8 mouse cellular contexts compared by ENCODE assay signal in the genomic region with DNA sequence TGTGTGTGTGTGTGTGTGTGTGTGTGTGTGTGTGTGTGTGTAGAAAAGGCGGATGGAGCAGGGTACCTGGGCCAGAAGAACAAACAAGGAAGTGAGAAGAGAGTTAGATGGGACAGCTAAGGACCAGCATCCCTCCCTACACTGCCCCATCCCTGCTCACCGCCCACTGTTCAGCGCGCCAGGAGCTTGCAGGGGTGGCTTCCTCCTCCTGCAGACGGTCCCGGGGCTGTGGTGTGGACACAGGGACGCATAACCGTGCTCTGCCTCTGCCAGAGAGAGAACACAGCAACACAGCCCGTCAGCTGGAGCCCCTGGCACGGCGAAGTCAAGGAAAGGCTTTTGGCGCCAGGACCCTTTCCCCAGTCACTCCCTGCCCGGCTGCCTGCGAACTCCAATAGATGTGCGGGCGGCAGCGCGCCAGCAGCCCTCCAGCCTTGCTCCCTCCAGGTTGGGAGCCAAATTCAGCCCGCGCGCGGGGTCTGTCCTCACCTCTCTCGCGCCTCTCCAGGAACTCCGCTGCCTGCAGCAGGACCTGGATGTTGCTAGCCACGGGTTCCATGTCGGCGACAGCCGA. TPM values are rescaled to one million over a fixed set of nuclear protein-coding genes. Genes with fewer than 3 reads are reported as not detected.
A peak's percentile ranks its signal among the peaks of the same experiment; 100 is the strongest.
DNase-seq lines count a peak whose midpoint lies in the region; ATAC-seq and TF ChIP-seq lines count a peak whose summit lies in the region.

No protein-coding gene starts in this region.

- H3K27me3 ChIP-seq in heart, embryonic 12.5 days (replicated peaks), result no peaks in the 10 kb centered on the region
- no peaks in the 10 kb centered on the region for H3K27me3 ChIP-seq in CH12.LX (replicated peaks)
- H3K27me3 ChIP-seq in lung, postnatal 0 days (replicated peaks; ENCODE audit: insufficient read depth, low read length), result no peaks in the 10 kb centered on the region
- no peaks in the 10 kb centered on the region for H3K27me3 ChIP-seq in stomach, embryonic 14.5 days (ENCODE audit: control insufficient read depth, insufficient read depth, low read length)

- no peak for DNase-seq in heart, postnatal 25 days (ENCODE audit: low spot score)
- no peak for DNase-seq in CH12.LX (ENCODE audit: extremely low read depth)
- DNase-seq in cerebellum, postnatal 4 days (ENCODE audit: low spot score in 2 of 2), result peak; percentile 52 to 78
- peak; percentile 63 for DNase-seq in heart, postnatal 4 days
- DNase-seq in lung, postnatal 0 days (ENCODE audit: low spot score), result no peak
- DNase-seq in left cerebral cortex, adult 8-10 months (ENCODE audit: low spot score in 2 of 2), result no peak

- dilution Hi-C loops in CH12.LX (cut with MboI; ENCODE audit: extremely low pct_ligation_motif_present, extremely low pct_unique_long_range_greater_than_20kb, low sequenced_read_pairs), result no loop called here

- no peak for TF ChIP-seq CTCF in CH12.LX (conservative IDR thresholded peaks at IDR 0.05 in 1 of 2, IDR thresholded peaks at IDR 0.05 in 1 of 2; ENCODE audit: low read depth in 2 of 2, low read length in 2 of 2)
- TF ChIP-seq CTCF in lung, postnatal 0 days (IDR thresholded peaks at IDR 0.05), result no peak

- no peak for TF ChIP-seq EP300 in CH12.LX (IDR thresholded peaks at IDR 0.05; ENCODE audit: low read length)
- no peak for TF ChIP-seq EP300 in lung, postnatal 0 days (IDR thresholded peaks at IDR 0.05)

- peak overlapping the region; percentile 70 for H3K9ac ChIP-seq in heart, embryonic 12.5 days
- H3K9ac ChIP-seq in CH12.LX (ENCODE audit: insufficient read depth, low read depth), result peak overlapping the region; percentile 33
- H3K9ac ChIP-seq in lung, postnatal 0 days (replicated peaks; ENCODE audit: low read depth), result no peak overlapping the region; the same call in 1 of the 2 replicates
- H3K9ac ChIP-seq in stomach, embryonic 14.5 days (replicated peaks; ENCODE audit: low read depth, low read length), result peak overlapping the region; percentile 61

- H3K4me3 ChIP-seq in heart, embryonic 12.5 days, result peak overlapping the region; percentile 62
- H3K4me3 ChIP-seq in CH12.LX (replicated peaks in 1 of 3; ENCODE audit: low read depth in 2 of 3, low read length in 2 of 3, poor library complexity in 1 of 3), result peak overlapping the region; percentile 61 to 71 (median 63)
- H3K4me3 ChIP-seq in lung, postnatal 0 days (ENCODE audit: low read depth, low read length), result peak overlapping the region; percentile 67
- H3K4me3 ChIP-seq in stomach, embryonic 14.5 days (ENCODE audit: low read depth, low read length), result peak overlapping the region; percentile 64

- peaks cover 22% of the 10 kb centered on the region for H3K36me3 ChIP-seq in heart, embryonic 12.5 days
- H3K36me3 ChIP-seq in CH12.LX (replicated peaks in 1 of 2; ENCODE audit: control insufficient read depth in 1 of 2, insufficient read depth in 1 of 2, low read length in 1 of 2), result peaks cover 20 to 22% of the 10 kb centered on the region in 2 experiments
- H3K36me3 ChIP-seq in lung, postnatal 0 days (ENCODE audit: insufficient read depth, low read length), result 0 out of 2 replicates have a peak, but pooled peaks cover 10% of the 10 kb centered on the region
- peaks cover 18% of the 10 kb centered on the region for H3K36me3 ChIP-seq in stomach, embryonic 14.5 days (ENCODE audit: control insufficient read depth, insufficient read depth, low read length)

- TF ChIP-seq RAD21 in CH12.LX (IDR thresholded peaks at IDR 0.05; ENCODE audit: low read depth, low read length), result no peak

- peaks cover 40% of the 10 kb centered on the region for H3K4me1 ChIP-seq in heart, embryonic 12.5 days (replicated peaks)
- peaks cover 25 to 34% of the 10 kb centered on the region in 2 experiments for H3K4me1 ChIP-seq in CH12.LX (ENCODE audit: control insufficient read depth in 1 of 2, insufficient read depth in 2 of 2)
- H3K4me1 ChIP-seq in lung, postnatal 0 days (ENCODE audit: insufficient read depth, low read depth, low read length), result peaks cover 8% of the 10 kb centered on the region; the same call in 1 of the 2 replicates
- H3K4me1 ChIP-seq in stomach, embryonic 14.5 days (ENCODE audit: control insufficient read depth, insufficient read depth, low read length), result peaks cover 28% of the 10 kb centered on the region

- WGBS in heart, embryonic 12.5 days, result under 1% methylated on average over 27 of the region's 29 CpGs
- 0% methylated on average over 26 of the region's 29 CpGs for WGBS in lung, postnatal 0 days
- under 1% methylated on average over 28 of the region's 29 CpGs for WGBS in stomach, embryonic 14.5 days

- no peaks in the 10 kb centered on the region; the same call in 1 of the 2 replicates for H3K79me2 ChIP-seq in CH12.LX (replicated peaks; ENCODE audit: control insufficient read depth, extremely low read depth, insufficient read depth, poor library complexity, severe bottlenecking)

- TF ChIP-seq POLR2A in CH12.LX (IDR thresholded peaks at IDR 0.05; ENCODE audit: low read depth, low read length), result no peak

- peak overlapping the region; percentile 89 for H3K4me2 ChIP-seq in heart, embryonic 12.5 days
- H3K4me2 ChIP-seq in CH12.LX (ENCODE audit: insufficient read depth, low read depth, poor library complexity, severe bottlenecking), result peak overlapping the region; percentile 55
- H3K4me2 ChIP-seq in lung, postnatal 0 days (replicated peaks; ENCODE audit: low read depth, low read length), result peak overlapping the region; percentile 92
- H3K4me2 ChIP-seq in stomach, embryonic 14.5 days (replicated peaks; ENCODE audit: low read depth, low read length), result peak overlapping the region; percentile 87

- no peaks in the 10 kb centered on the region for H3K9me3 ChIP-seq in heart, embryonic 12.5 days (replicated peaks)
- H3K9me3 ChIP-seq in CH12.LX (replicated peaks; ENCODE audit: low read length), result no peaks in the 10 kb centered on the region
- no peaks in the 10 kb centered on the region for H3K9me3 ChIP-seq in lung, postnatal 0 days (ENCODE audit: low read length)
- H3K9me3 ChIP-seq in stomach, embryonic 14.5 days (ENCODE audit: control insufficient read depth, low read depth, low read length), result no peaks in the 10 kb centered on the region

- peak; percentile 37; the same call in 1 of the 2 replicates for ATAC-seq in heart, embryonic 12.5 days (ENCODE audit: insufficient number of reproducible peaks, low FRiP score)
- peak; percentile 10; the same call in 1 of the 2 replicates for ATAC-seq in lung, postnatal 0 days
- ATAC-seq in stomach, embryonic 14.5 days (ENCODE audit: insufficient number of reproducible peaks, insufficient read depth, low FRiP score, low read depth), result peak; percentile 19; the same call in 1 of the 2 replicates

- H3K27ac ChIP-seq in heart, embryonic 12.5 days (ENCODE audit: poor library complexity, severe bottlenecking), result peak overlapping the region; percentile 53; the same call in 1 of the 2 replicates
- no peak overlapping the region for H3K27ac ChIP-seq in CH12.LX (ENCODE audit: insufficient read depth, low read depth)
- H3K27ac ChIP-seq in lung, postnatal 0 days (ENCODE audit: low read length), result no peak overlapping the region
- peak overlapping the region; percentile 58; the same call in 1 of the 2 replicates for H3K27ac ChIP-seq in stomach, embryonic 14.5 days (ENCODE audit: low read length)

- intact Hi-C loops in heart, postnatal 25 days (cut with DNase I), result no loop called here

- in situ Hi-C loops in CH12.LX (cut with MboI; ENCODE audit: low pct_ligation_motif_present, low pct_unique_long_range_greater_than_20kb, low sequenced_read_pairs), result no loop called here

RNA-seq across cellular contexts. Expression of a gene that starts 0.4 kb away (rescaled TPM):
- 14.7 and 15.2 TPM in 2 replicates for polyA plus RNA-seq in heart, embryonic 12.5 days (2016; fragmentation: Nextera tagmentation; extraction: Ambion mirVana)
- under 1 TPM; 0.36 to 0.65 TPM for total RNA-seq in heart, postnatal 25 days (2021)
- total RNA-seq in CH12.LX (2012; rRNA removed) (7.3 and 10.0 TPM in 2 replicates), CH12.LX (2014; rRNA removed) (4.1 and 7.0 TPM in 2 replicates)
- 6.9 and 13.5 TPM in 2 replicates for polyA plus RNA-seq in CH12.LX (2012; ENCODE audit: insufficient read length, low read depth)
- total RNA-seq in heart, postnatal 4 days (2021), result 10 to 100 TPM; 18.3 to 20.6 TPM
- 3.1 and 5.0 TPM in 2 replicates for polyA plus RNA-seq in lung, postnatal 0 days (2015; fragmentation: Nextera tagmentation; extraction: Ambion mirVana)
- polyA plus RNA-seq in stomach, embryonic 14.5 days (2014; fragmentation: Nextera tagmentation; extraction: Ambion mirVana), result 33.5 and 40.7 TPM in 2 replicates
- 1 to 10 TPM in 2 of 4 experiments, under 1 TPM in 2; 0.65 to 1.6 (median 0.97) TPM for total RNA-seq in left cerebral cortex, adult 8-10 months (2022)

RNA-seq across cellular contexts. Expression of a gene that starts 7.5 kb away (rescaled TPM):
- polyA plus RNA-seq in heart, embryonic 12.5 days (2016; fragmentation: Nextera tagmentation; extraction: Ambion mirVana), result 62.0 and 62.3 TPM in 2 replicates
- total RNA-seq in heart, postnatal 25 days (2021), result 10 to 100 TPM; 36.6 to 37.0 TPM
- 68.0 and 72.5 TPM in 2 replicates for total RNA-seq in CH12.LX (2012; rRNA removed)
- total RNA-seq in CH12.LX (2014; rRNA removed), result 44.5 and 45.3 TPM in 2 replicates
- polyA plus RNA-seq in CH12.LX (2012; ENCODE audit: insufficient read length, low read depth), result 41.7 and 56.6 TPM in 2 replicates
- 10 to 100 TPM; 39.5 to 39.9 TPM for total RNA-seq in heart, postnatal 4 days (2021)
- polyA plus RNA-seq in lung, postnatal 0 days (2015; fragmentation: Nextera tagmentation; extraction: Ambion mirVana), result 60.4 and 69.9 TPM in 2 replicates
- 81.0 and 89.9 TPM in 2 replicates for polyA plus RNA-seq in stomach, embryonic 14.5 days (2014; fragmentation: Nextera tagmentation; extraction: Ambion mirVana)
- total RNA-seq in left cerebral cortex, adult 8-10 months (2022), result 10 to 100 TPM; 74.1 to 86.1 (median 81.0) TPM

RNA-seq across cellular contexts. Expression of a gene that starts 8.9 kb away (rescaled TPM):
- polyA plus RNA-seq in heart, embryonic 12.5 days (2016; fragmentation: Nextera tagmentation; extraction: Ambion mirVana), result 328 and 343 TPM in 2 replicates
- 10 to 100 TPM; 49.8 to 52.9 TPM for total RNA-seq in heart, postnatal 25 days (2021)
- total RNA-seq in CH12.LX (2012; rRNA removed) (253 and 302 TPM in 2 replicates), CH12.LX (2014; rRNA removed) (190 and 205 TPM in 2 replicates)
- polyA plus RNA-seq in CH12.LX (2012; ENCODE audit: insufficient read length, low read depth), result 432 and 435 TPM in 2 replicates
- 100 to 1,000 TPM; 157 to 172 TPM for total RNA-seq in heart, postnatal 4 days (2021)
- polyA plus RNA-seq in lung, postnatal 0 days (2015; fragmentation: Nextera tagmentation; extraction: Ambion mirVana), result 283 and 307 TPM in 2 replicates
- polyA plus RNA-seq in stomach, embryonic 14.5 days (2014; fragmentation: Nextera tagmentation; extraction: Ambion mirVana), result 509 and 525 TPM in 2 replicates
- 100 to 1,000 TPM; 163 to 176 (median 166) TPM for total RNA-seq in left cerebral cortex, adult 8-10 months (2022)

RNA-seq across cellular contexts. Expression of a gene that starts 33.4 kb away (rescaled TPM):
- polyA plus RNA-seq in heart, embryonic 12.5 days (2016; fragmentation: Nextera tagmentation; extraction: Ambion mirVana), result 105 and 106 TPM in 2 replicates
- 10 to 100 TPM; 49.1 to 49.8 TPM for total RNA-seq in heart, postnatal 25 days (2021)
- total RNA-seq in CH12.LX (2012; rRNA removed) (126 and 150 TPM in 2 replicates), CH12.LX (2014; rRNA removed) (87.9 and 94.6 TPM in 2 replicates)
- 169 and 174 TPM in 2 replicates for polyA plus RNA-seq in CH12.LX (2012; ENCODE audit: insufficient read length, low read depth)
- 10 to 100 TPM; 54.1 to 59.3 TPM for total RNA-seq in heart, postnatal 4 days (2021)
- 63.6 and 66.5 TPM in 2 replicates for polyA plus RNA-seq in lung, postnatal 0 days (2015; fragmentation: Nextera tagmentation; extraction: Ambion mirVana)
- 91.7 and 98.6 TPM in 2 replicates for polyA plus RNA-seq in stomach, embryonic 14.5 days (2014; fragmentation: Nextera tagmentation; extraction: Ambion mirVana)
- total RNA-seq in left cerebral cortex, adult 8-10 months (2022), result 10 to 100 TPM; 47.2 to 56.7 (median 49.1) TPM

RNA-seq across cellular contexts. Expression of a gene that starts 40.3 kb away (rescaled TPM):
- polyA plus RNA-seq in heart, embryonic 12.5 days (2016; fragmentation: Nextera tagmentation; extraction: Ambion mirVana), result 0.42 and 0.52 TPM in 2 replicates
- under 1 TPM; 0.50 to 0.57 TPM for total RNA-seq in heart, postnatal 25 days (2021)
- total RNA-seq in CH12.LX (2012; rRNA removed) (7.4 and 8.0 TPM in 2 replicates), CH12.LX (2014; rRNA removed) (6.3 and 7.4 TPM in 2 replicates)
- polyA plus RNA-seq in CH12.LX (2012; ENCODE audit: insufficient read length, low read depth), result 6.5 and 7.6 TPM in 2 replicates
- under 1 TPM in 1 of 2 experiments, not detected in 1; 0.70 TPM for total RNA-seq in heart, postnatal 4 days (2021)
- 2.7 and 2.8 TPM in 2 replicates for polyA plus RNA-seq in lung, postnatal 0 days (2015; fragmentation: Nextera tagmentation; extraction: Ambion mirVana)
- 0.53 and 0.78 TPM in 2 replicates for polyA plus RNA-seq in stomach, embryonic 14.5 days (2014; fragmentation: Nextera tagmentation; extraction: Ambion mirVana)
- total RNA-seq in left cerebral cortex, adult 8-10 months (2022), result 10 to 100 TPM; 54.2 to 59.0 (median 55.0) TPM

Comparison
In these comparisons a context has a peak if more than half of its experiments do, and no peak if none do; other contexts are left out.
1. DNase-seq: peak in cerebellum, postnatal 4 days (2 of 2) and heart, postnatal 4 days (single experiment); none in heart, postnatal 25 days (single experiment), CH12.LX (single experiment), lung, postnatal 0 days (single experiment) and left cerebral cortex, adult 8-10 months (0 of 2).
2. H3K27ac ChIP-seq: peak in heart, embryonic 12.5 days (single experiment) and stomach, embryonic 14.5 days (single experiment); none in CH12.LX (single experiment) and lung, postnatal 0 days (single experiment).
3. Peak in every context shown above with its lines, with median percentiles within 50 percentile points of each other: ATAC-seq, H3K4me2 ChIP-seq and H3K4me3 ChIP-seq.